Mouse (Mus musculus) thymus, adult 2 months (tissue): ENCODE measurements around the gene Fbxl21. TPM values are rescaled to one million over a fixed set of nuclear protein-coding genes. Genes with fewer than 3 reads are reported as not detected.

Experiments used
- DNase-seq: peaks from one replicate; pipeline ENCODE4 v3.0.0; 2021
- H3K27ac ChIP-seq: fragments of 200-500 bp; 2 replicates; pipeline ENCODE4 v1.5.1; 2012; ENCODE audit warnings: low read length, control low read depth; ENCODE audit not compliant: control insufficient read depth, insufficient read depth
- H3K27me3 ChIP-seq: fragments of 200-500 bp; 2 replicates; pipeline ENCODE4 v1.6.1; 2012; ENCODE audit warnings: mild to moderate bottlenecking, low read length, moderate library complexity, mixed read lengths; ENCODE audit not compliant: control insufficient read depth, insufficient read depth
- H3K36me3 ChIP-seq: fragments of 200-500 bp; 2 replicates; pipeline ENCODE4 v1.6.1; 2012; ENCODE audit warnings: mild to moderate bottlenecking, low read length, moderate library complexity; ENCODE audit not compliant: control insufficient read depth, insufficient read depth
- H3K4me1 ChIP-seq: fragments of 200-500 bp; replicated peaks from 2 replicates; pipeline ENCODE4 v1.6.1; 2012; ENCODE audit warnings: low read length; ENCODE audit not compliant: control insufficient read depth, insufficient read depth
- H3K4me3 ChIP-seq: fragments of 200-500 bp; 2 replicates; pipeline ENCODE4 v1.5.1; 2012; ENCODE audit warnings: mild to moderate bottlenecking, low read length, control low read depth, moderate library complexity; ENCODE audit not compliant: control insufficient read depth, insufficient read depth
- CTCF ChIP-seq: fragments of 200-500 bp; IDR thresholded peaks from 2 replicates; pipeline ENCODE4 v1.5.1; 2012; ENCODE audit warnings: mild to moderate bottlenecking, control low read depth, low read length, moderate library complexity, borderline replicate concordance; ENCODE audit not compliant: control insufficient read depth, poor library complexity, insufficient read depth; ENCODE audit errors: extremely low read depth
- POLR2A ChIP-seq: fragments of 200-500 bp; IDR thresholded peaks from 2 replicates; pipeline ENCODE4 v1.6.1; 2012; ENCODE audit warnings: mild to moderate bottlenecking, low read length, control low read depth, moderate library complexity; ENCODE audit not compliant: control insufficient read depth, poor library complexity, insufficient read depth; ENCODE audit errors: extremely low read depth
- WGBS: fragments of 180-500 bp; shearing (Covaris S2); methylation state at CpG from one replicate; pipeline ENCODE4 v1.1.7; 2018; 5-methylcytosine and 5-hydroxymethylcytosine counted together
- polyA plus RNA-seq: library from polyadenylated mRNA; depleted of rRNA; stranded (reverse); fragments of >200 nt; gene quantifications from 2 replicates; pipeline ENCODE4 v1.2.3, GENCODE M21; 2012

The Fbxl21 gene
- polyA plus RNA-seq, 1 experiment: 0.71 TPM

GRCm38 (mm10) chr13:56494440-56494839 is 27.8 kb upstream of the Fbxl21 start:
- no peaks in the 10 kb centered on the region for H3K4me1 ChIP-seq
- no peaks in the 10 kb centered on the region for H3K36me3 ChIP-seq
- WGBS: 87% methylated on average over 3 of the region's 3 CpGs
- H3K27ac ChIP-seq: no peak overlapping the region
- H3K4me3 ChIP-seq: no peak overlapping the region
- TF ChIP-seq CTCF (no peak), POLR2A (no peak)
- no peak for DNase-seq
- H3K27me3 ChIP-seq: no peaks in the 10 kb centered on the region

DNA sequence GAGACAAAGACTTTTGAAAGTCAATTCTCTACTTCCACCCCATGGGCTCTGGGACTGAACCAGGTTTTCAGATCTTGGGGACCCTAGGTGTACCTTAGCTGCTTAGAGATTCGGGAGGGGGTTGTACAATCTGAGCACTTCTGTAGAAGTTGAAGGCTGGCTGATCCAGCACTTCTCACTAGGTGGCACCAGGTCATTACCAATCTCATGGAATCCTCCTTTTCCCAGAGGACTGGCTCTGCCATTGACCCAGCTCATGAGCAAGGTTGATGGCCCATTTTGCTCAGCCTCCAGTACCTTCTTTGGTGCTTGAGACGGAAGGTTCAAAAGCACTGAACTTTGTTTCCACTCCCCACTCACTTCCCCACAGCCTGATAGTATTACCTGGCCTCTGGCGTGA is 22.1 kb upstream of the Fbxl21 start:
- no peak for DNase-seq
- Histone ChIP-seq H3K4me1 (0 out of 2 replicates have a peak, but pooled peaks cover 5% of the 10 kb centered on the region), H3K27ac (no peak overlapping the region), H3K4me3 (no peak overlapping the region), H3K27me3 (no peaks in the 10 kb centered on the region), H3K36me3 (no peaks in the 10 kb centered on the region)
- 93% methylated on average over 3 of the region's 3 CpGs for WGBS
- no peak for TF ChIP-seq POLR2A
- no peak for TF ChIP-seq CTCF

- 92% methylated on average over 8 of the region's 8 CpGs for WGBS
- TF ChIP-seq POLR2A: no peak
- no peak for TF ChIP-seq CTCF
- Histone ChIP-seq H3K27ac (no peak overlapping the region), H3K4me1 (peaks cover 6% of the 10 kb centered on the region; the same call in 1 of the 2 replicates), H3K4me3 (no peak overlapping the region), H3K36me3 (no peaks in the 10 kb centered on the region), H3K27me3 (no peaks in the 10 kb centered on the region)
- no peak for DNase-seq
Observed at GRCm38 (mm10) chr13:56500636-56501035, 21.6 kb upstream of the Fbxl21 start.

DNA sequence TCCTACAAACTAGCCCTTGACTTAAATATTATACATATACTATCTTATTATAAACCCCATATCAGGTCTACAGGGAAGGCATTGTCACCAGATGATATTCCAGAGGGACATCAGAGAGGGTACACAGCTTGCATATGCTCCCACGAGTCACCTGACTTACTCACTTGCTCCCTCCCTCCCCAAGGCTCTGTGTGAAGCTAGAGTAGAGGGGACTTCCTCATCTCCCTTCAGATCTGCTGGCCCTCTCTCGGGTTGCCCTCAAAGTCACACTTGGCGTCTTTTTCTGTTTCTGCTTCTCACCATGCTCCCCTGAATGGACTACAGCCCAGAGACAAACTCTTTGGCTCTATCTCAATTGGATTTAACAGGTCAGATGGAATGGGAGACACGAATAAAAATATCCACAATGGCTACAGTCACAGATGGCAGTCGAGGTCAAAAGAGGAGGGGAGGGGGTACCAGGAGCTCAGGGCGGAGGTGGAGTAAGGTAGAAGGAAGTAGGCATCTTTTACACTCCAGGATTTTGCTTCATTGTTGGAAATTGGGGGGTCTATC is 20.3 kb upstream of the Fbxl21 start:
- no peaks in the 10 kb centered on the region for H3K27me3 ChIP-seq
- H3K36me3 ChIP-seq: no peaks in the 10 kb centered on the region
- H3K4me3 ChIP-seq: no peak overlapping the region
- TF ChIP-seq CTCF: no peak
- TF ChIP-seq POLR2A: no peak
- peaks cover 9% of the 10 kb centered on the region; the same call in 1 of the 2 replicates for H3K4me1 ChIP-seq
- 20% methylated on average over 6 of the region's 6 CpGs for WGBS
- DNase-seq: no peak
- H3K27ac ChIP-seq: no peak overlapping the region; the same call in 1 of the 2 replicates

GRCm38 (mm10) chr13:56506871-56507496 is 15.3 kb upstream of the Fbxl21 start:
- Histone ChIP-seq H3K4me1 (peaks cover 7% of the 10 kb centered on the region; the same call in 1 of the 2 replicates), H3K36me3 (no peaks in the 10 kb centered on the region), H3K27me3 (no peaks in the 10 kb centered on the region), H3K4me3 (no peak overlapping the region), H3K27ac (no peak overlapping the region; the same call in 1 of the 2 replicates)
- TF ChIP-seq POLR2A: no peak
- no peak for TF ChIP-seq CTCF
- DNase-seq: peak; percentile 56
- WGBS: 4% methylated on average over 6 of the region's 6 CpGs

GRCm38 (mm10) chr13:56509796-56510195 is 12.5 kb upstream of the Fbxl21 start:
- no peaks in the 10 kb centered on the region for H3K36me3 ChIP-seq
- H3K27ac ChIP-seq: no peak overlapping the region
- H3K4me3 ChIP-seq: no peak overlapping the region
- DNase-seq: no peak
- TF ChIP-seq POLR2A (no peak), CTCF (no peak)
- whole genome bisulfite sequencing: 93% methylated on average over 2 of the region's 2 CpGs
- H3K4me1 ChIP-seq: peaks cover 4% of the 10 kb centered on the region; the same call in 1 of the 2 replicates
- H3K27me3 ChIP-seq: no peaks in the 10 kb centered on the region
